Mouse (Mus musculus) ES-Bruce4 (cell line): ENCODE data around the gene Papolg.

Source experiments
- CTCF ChIP-seq: IDR thresholded peaks from one replicate; pipeline ENCODE4 v1.8.1; 2011; ENCODE audit warnings: low read depth, low read length
- EP300 ChIP-seq: IDR thresholded peaks from 2 replicates; pipeline ENCODE4 v1.6.1; 2011; ENCODE audit warnings: low read depth, low read length; ENCODE audit not compliant: insufficient read depth
- POLR2A ChIP-seq: IDR thresholded peaks from one replicate; pipeline ENCODE4 v1.8.1; 2011; ENCODE audit warnings: low read length; ENCODE audit not compliant: insufficient read depth

DNA sequence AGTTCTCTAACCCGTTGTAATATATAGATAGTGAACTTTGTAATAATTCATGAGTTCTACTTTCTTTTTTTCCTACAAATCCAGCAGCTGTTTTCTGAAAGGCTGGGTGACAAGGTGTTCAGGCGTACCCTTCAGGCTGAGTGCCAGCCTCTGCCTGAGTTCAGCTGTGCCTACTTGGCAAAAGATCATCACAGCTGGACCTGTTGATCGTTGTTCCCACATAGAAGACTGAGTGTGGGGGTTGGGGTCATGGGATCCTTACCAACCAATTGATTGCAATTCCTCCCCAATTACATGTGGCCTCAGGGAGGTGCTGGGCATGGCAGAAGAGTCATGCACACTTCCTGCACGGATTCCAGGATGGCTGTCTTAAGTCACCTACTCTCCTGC, 38.3 kb downstream of the Papolg start:
- TF ChIP-seq EP300: no peak
- TF ChIP-seq CTCF: no peak
- no peak for TF ChIP-seq POLR2A
